Mouse (Mus musculus) lung, embryonic 16.5 days (tissue): ENCODE data around the gene Tulp1. TPM values are rescaled to one million over a fixed set of nuclear protein-coding genes. Genes with fewer than 3 reads are reported as not detected.
A peak's percentile ranks its signal among the peaks of the same experiment; 100 is the strongest.

ENCODE experiments used
- ATAC-seq: fragments of 200-750 bp; cut with Nextera tagmentation; 2 replicates; pipeline ENCODE4 v1.8.0; 2017; ENCODE audit warnings: low read depth, mild to moderate bottlenecking, moderate library complexity
- H3K27ac ChIP-seq: fragments of 300-500 bp; sonication (generic); 2 replicates; pipeline ENCODE4 v1.5.1; 2014; ENCODE audit warnings: mild to moderate bottlenecking, control low read depth, low read length
- H3K27me3 ChIP-seq: fragments of 300-500 bp; sonication (generic); 2 replicates; pipeline ENCODE4 v1.6.1; 2014; ENCODE audit warnings: low read depth, low read length, mixed read lengths; ENCODE audit not compliant: control insufficient read depth, insufficient read depth
- H3K36me3 ChIP-seq: fragments of 300-500 bp; sonication (generic); 2 replicates; pipeline ENCODE4 v1.6.1; 2014; ENCODE audit warnings: low read length; ENCODE audit not compliant: control insufficient read depth, insufficient read depth
- H3K4me1 ChIP-seq: fragments of 300-500 bp; sonication (generic); replicated peaks from 2 replicates; pipeline ENCODE4 v1.6.1; 2014; ENCODE audit warnings: low read length, mixed read lengths; ENCODE audit not compliant: control insufficient read depth, insufficient read depth
- H3K4me2 ChIP-seq: fragments of 300-500 bp; sonication (generic); 2 replicates; pipeline ENCODE4 v1.6.1; 2014; ENCODE audit warnings: low read depth, low read length, control low read depth
- H3K4me3 ChIP-seq: fragments of 300-500 bp; sonication (generic); 2 replicates; pipeline ENCODE4 v1.5.1; 2014; ENCODE audit warnings: mild to moderate bottlenecking, low read length, control low read depth
- H3K9ac ChIP-seq: fragments of 300-500 bp; sonication (generic); 2 replicates; pipeline ENCODE4 v1.6.1; 2014; ENCODE audit warnings: low read length, control low read depth
- H3K9me3 ChIP-seq: fragments of 300-500 bp; sonication (generic); 2 replicates; pipeline ENCODE4 v1.6.1; 2016; ENCODE audit warnings: low read length; ENCODE audit not compliant: control insufficient read depth
- WGBS: fragments of 180-500 bp; shearing (Covaris S2); extraction: QIAGEN DNeasy Blood & Tissue Kit; methylation state at CpG from one replicate; pipeline ENCODE4 v1.1.7; 2014; 5-methylcytosine and 5-hydroxymethylcytosine counted together
- polyA plus RNA-seq: library from polyadenylated mRNA; unstranded; fragments of >200 nt; fragmentation: Nextera tagmentation; extraction: Ambion mirVana; gene quantifications from 2 replicates; pipeline ENCODE4 v1.2.1, GENCODE M21; 2015

Gene Tulp1
- polyA plus RNA-seq, 1 experiment from 2014 or later: 7.6 TPM

DNA sequence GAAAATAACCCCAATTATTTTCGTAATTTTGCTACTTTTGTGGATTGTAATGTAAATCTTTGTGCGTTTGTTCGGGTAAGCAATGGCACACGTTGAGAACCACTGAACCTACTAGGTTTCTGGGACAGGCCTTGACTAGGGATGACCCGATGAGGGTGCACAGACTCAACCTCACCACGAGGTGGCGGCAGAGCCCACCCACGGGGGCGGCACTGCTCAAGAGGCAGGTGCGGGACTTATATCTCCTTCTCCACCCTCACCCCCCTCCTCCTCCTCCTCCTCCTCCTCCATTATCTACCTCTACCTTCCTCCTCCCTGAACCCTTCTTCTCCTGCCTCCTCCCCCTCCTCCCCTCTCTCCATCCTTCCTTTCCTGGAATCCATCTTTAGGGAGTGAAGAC lies 8.8 kb upstream of the Tulp1 start:
- Histone ChIP-seq H3K9me3 (no peaks in the 10 kb centered on the region), H3K27ac (no peak overlapping the region), H3K4me1 (no peaks in the 10 kb centered on the region; the same call in 1 of the 2 replicates), H3K36me3 (no peaks in the 10 kb centered on the region), H3K4me3 (no peak overlapping the region), H3K4me2 (no peak overlapping the region), H3K9ac (no peak overlapping the region), H3K27me3 (peaks cover 10% of the 10 kb centered on the region)
- WGBS: 15% methylated on average over 10 of the region's 10 CpGs
- peak; percentile 52; the same call in 1 of the 2 replicates for ATAC-seq

DNA sequence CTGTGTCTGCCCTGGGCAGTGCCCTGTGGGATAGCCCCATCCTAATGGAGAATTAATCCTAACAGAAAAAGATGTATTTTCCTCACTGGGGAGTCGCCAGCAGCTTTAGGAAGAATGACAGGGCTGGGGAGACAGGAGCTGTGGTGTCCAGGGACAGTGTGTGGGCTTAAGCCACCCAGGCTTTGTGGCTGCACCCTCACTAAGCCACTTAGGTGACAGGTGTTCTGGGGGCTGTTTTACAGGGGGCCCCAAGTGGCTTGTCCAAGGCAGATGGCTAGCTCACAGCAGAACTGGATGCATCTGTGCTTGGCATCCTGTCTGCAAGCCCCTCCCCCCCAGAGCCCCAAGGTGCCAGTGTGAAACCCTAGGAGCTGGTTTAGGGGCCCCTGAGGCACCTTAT lies 6.9 kb upstream of the Tulp1 start:
- 59% methylated on average over 1 of the region's 1 CpGs for WGBS
- H3K4me1 ChIP-seq: no peaks in the 10 kb centered on the region; the same call in 1 of the 2 replicates
- no peaks in the 10 kb centered on the region for H3K9me3 ChIP-seq
- H3K4me2 ChIP-seq: no peak overlapping the region
- no peak overlapping the region for H3K9ac ChIP-seq
- H3K4me3 ChIP-seq: no peak overlapping the region
- no peak overlapping the region for H3K27ac ChIP-seq
- H3K36me3 ChIP-seq: no peaks in the 10 kb centered on the region
- no peak for ATAC-seq
- H3K27me3 ChIP-seq: peaks cover 10% of the 10 kb centered on the region

DNA sequence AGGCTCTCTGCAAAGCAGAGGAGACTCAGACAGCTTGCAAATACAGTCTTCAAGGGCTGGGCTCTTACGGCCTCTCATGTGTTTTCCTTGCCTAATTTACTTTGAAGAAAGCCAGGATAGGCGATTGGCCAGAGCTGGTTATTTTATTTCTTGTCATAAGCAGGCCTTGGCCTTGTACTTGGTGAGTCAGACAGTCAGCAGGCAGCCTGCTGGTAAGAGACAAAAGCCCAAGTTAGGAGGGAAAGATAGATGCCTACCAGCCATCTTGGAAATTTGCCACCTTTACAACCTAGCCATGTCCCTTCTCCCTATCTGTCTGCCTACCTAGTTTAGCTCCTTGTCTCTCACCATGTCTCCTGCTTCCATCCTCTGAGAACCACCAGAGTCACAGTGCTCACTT lies 6.3 kb upstream of the Tulp1 start:
- peaks cover 10% of the 10 kb centered on the region for H3K27me3 ChIP-seq
- no peak overlapping the region for H3K4me2 ChIP-seq
- no peaks in the 10 kb centered on the region for H3K36me3 ChIP-seq
- H3K27ac ChIP-seq: no peak overlapping the region
- no peaks in the 10 kb centered on the region; the same call in 1 of the 2 replicates for H3K4me1 ChIP-seq
- H3K4me3 ChIP-seq: no peak overlapping the region
- ATAC-seq: no peak
- 41% methylated on average over 2 of the region's 2 CpGs for WGBS
- H3K9ac ChIP-seq: 0 out of 2 replicates have a peak overlapping the region, but pooled peaks have one; percentile 7
- H3K9me3 ChIP-seq: no peaks in the 10 kb centered on the region

DNA sequence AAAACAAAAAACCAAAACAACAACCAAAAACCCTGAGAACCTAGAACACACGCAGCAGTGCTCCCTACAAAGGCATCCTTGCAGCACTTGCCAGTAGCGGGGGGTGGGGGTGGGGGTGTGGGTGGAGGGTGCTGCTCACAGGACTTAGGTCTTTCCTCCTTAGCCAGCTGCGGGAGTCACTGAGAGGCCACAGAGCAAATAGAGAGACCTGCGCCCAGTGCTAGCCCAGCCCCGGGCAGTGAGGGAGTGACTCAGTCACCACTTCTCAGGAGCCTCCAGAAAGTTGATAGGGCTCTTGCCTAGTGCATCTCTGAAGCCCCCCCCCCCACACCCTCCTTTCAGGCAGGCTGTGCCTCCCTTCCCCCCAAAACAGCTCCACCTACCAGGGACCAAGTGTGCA lies 4.0 kb upstream of the Tulp1 start:
- Histone ChIP-seq H3K36me3 (no peaks in the 10 kb centered on the region), H3K9ac (no peak overlapping the region), H3K4me1 (peaks cover 4% of the 10 kb centered on the region), H3K4me2 (no peak overlapping the region), H3K4me3 (no peak overlapping the region), H3K27ac (no peak overlapping the region), H3K27me3 (peaks cover 7% of the 10 kb centered on the region), H3K9me3 (no peaks in the 10 kb centered on the region)
- WGBS: 56% methylated on average over 5 of the region's 5 CpGs
- ATAC-seq: peak; percentile 53; the same call in 1 of the 2 replicates

DNA sequence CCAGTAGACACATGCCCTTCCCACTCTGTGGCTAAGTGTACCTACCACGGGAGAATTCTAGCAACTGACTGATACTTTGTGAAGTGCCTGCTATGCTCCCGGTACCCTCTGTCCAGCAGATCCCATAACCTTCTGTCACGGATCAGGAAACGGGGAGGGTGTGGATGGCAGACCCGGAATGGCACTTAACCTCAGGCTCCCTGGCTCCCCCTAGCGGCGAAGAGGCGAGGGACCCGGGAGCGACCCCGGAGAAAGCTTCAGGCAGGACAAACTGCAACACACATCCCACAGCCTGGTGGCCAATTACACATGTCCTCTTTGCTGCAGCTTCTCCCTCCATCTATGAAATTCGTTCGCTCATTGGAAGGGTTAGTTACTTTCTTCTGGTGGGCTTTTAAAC lies 3.4 kb upstream of the Tulp1 start:
- H3K36me3 ChIP-seq: no peaks in the 10 kb centered on the region
- H3K4me1 ChIP-seq: peaks cover 10% of the 10 kb centered on the region
- peak overlapping the region; percentile 17; the same call in 1 of the 2 replicates for H3K27ac ChIP-seq
- H3K9ac ChIP-seq: peak overlapping the region; percentile 31; the same call in 1 of the 2 replicates
- no peaks in the 10 kb centered on the region for H3K9me3 ChIP-seq
- H3K4me3 ChIP-seq: no peak overlapping the region
- peaks cover 13% of the 10 kb centered on the region for H3K27me3 ChIP-seq
- 4% methylated on average over 13 of the region's 13 CpGs for WGBS
- no peak overlapping the region for H3K4me2 ChIP-seq
- peak; percentile 54 for ATAC-seq

DNA sequence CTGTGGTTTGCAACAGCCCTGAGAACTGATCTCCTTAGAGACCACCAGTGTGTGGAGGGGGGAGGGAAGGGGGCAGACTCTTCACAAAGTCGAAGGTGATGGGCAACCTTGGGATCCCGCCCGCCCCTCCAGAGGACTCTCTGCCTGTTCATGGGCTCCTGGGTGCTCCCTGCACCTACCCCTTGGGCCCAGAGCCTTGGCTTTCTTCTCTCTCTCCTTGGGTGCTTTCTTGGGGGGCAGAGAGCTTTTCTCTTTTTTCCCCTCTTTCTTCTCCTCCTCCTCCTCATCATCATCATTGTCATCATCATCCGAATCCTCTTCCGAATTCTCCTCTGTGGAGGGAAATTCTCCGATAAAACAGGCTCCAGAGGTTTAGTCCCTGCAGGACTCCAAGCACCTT lies 1.5 kb downstream of the Tulp1 start:
- peaks cover 31% of the 10 kb centered on the region for H3K4me1 ChIP-seq
- no peaks in the 10 kb centered on the region for H3K36me3 ChIP-seq
- H3K4me3 ChIP-seq: peak overlapping the region; percentile 31; the same call in 1 of the 2 replicates
- H3K27me3 ChIP-seq: peaks cover 17% of the 10 kb centered on the region
- no peak for ATAC-seq
- H3K9ac ChIP-seq: peak overlapping the region; percentile 60; the same call in 1 of the 2 replicates
- 36% methylated on average over 6 of the region's 6 CpGs for WGBS
- H3K4me2 ChIP-seq: peak overlapping the region; percentile 60
- no peaks in the 10 kb centered on the region for H3K9me3 ChIP-seq
- no peak overlapping the region for H3K27ac ChIP-seq

DNA sequence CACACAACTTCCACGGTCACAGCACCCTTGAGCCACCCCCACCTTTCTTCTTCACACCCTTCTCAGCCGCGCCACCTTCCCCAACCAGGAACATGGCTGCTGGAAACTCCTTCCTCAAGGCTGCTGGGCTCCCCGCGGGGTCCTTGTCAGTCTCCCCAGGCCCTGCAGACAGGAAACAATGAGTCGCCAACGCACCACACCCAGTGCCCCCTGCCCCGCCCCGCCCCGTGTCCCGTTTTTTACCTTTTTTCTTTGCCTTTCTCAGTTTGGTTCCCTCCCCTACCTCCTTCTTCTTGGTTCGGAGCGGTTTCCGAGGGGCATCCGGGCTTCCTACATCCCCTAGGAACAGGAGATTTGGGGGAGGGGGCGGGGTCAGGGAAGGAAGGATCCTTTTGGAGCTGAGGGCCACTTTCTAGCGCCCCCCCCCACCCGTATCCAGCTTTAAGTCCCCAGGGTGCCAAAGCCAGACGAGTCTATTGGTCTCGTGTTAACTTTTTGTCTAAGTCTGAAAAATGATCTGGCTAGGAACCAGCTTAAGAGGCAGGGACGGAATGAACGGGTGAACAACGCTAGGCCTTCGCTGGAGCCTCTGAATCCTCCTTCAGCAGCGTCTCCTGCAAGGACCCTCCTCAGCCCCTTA lies 2.2 kb downstream of the Tulp1 start:
- no peak for ATAC-seq
- peak overlapping the region; percentile 60 for H3K9ac ChIP-seq
- no peak overlapping the region for H3K27ac ChIP-seq
- H3K36me3 ChIP-seq: no peaks in the 10 kb centered on the region
- no peaks in the 10 kb centered on the region for H3K9me3 ChIP-seq
- H3K4me3 ChIP-seq: peak overlapping the region; percentile 38
- H3K4me1 ChIP-seq: peaks cover 31% of the 10 kb centered on the region
- H3K27me3 ChIP-seq: peaks cover 17% of the 10 kb centered on the region
- 7% methylated on average over 24 of the region's 25 CpGs for WGBS
- H3K4me2 ChIP-seq: peak overlapping the region; percentile 60

DNA sequence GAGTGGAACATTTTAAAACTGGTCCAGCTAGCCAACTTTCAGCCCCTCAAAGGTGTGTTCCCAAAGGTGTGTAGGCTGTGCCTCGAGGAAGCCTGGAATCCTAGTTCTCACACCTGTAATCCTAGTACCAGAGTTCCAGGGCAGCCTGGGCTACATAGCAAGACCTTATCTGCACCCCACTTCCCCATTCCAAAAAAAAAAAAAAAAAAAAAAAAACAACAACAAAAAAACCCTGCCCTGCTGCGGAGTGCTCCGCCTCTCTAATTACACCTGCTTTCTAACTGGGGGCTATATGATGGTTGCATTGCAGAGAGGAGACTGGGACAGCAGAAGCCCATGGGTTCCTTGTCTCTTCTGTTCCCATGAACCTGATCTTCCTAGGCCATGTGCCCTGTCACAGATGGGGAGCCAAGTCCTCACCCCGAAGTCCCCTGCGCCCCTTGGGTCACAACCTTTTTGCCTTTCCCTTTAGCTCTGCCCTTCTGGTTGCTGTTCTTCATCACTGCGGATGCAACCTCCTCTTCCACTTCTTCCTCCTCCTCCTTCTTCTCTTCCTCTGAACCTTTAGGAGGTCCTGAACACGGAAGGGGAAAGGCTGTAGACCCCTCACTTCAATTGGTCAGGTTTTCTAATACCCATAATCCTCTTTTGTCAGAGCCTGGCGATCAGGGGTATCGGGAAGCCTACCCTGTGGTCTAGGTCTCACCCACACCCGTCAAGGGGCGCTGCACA lies 2.9 kb downstream of the Tulp1 start:
- Histone ChIP-seq H3K4me1 (peaks cover 31% of the 10 kb centered on the region), H3K27ac (no peak overlapping the region), H3K36me3 (no peaks in the 10 kb centered on the region), H3K27me3 (peaks cover 17% of the 10 kb centered on the region), H3K4me2 (peak overlapping the region; percentile 60), H3K9me3 (no peaks in the 10 kb centered on the region), H3K9ac (peak overlapping the region; percentile 60), H3K4me3 (peak overlapping the region; percentile 38)
- WGBS: 44% methylated on average over 11 of the region's 11 CpGs
- no peak for ATAC-seq

DNA sequence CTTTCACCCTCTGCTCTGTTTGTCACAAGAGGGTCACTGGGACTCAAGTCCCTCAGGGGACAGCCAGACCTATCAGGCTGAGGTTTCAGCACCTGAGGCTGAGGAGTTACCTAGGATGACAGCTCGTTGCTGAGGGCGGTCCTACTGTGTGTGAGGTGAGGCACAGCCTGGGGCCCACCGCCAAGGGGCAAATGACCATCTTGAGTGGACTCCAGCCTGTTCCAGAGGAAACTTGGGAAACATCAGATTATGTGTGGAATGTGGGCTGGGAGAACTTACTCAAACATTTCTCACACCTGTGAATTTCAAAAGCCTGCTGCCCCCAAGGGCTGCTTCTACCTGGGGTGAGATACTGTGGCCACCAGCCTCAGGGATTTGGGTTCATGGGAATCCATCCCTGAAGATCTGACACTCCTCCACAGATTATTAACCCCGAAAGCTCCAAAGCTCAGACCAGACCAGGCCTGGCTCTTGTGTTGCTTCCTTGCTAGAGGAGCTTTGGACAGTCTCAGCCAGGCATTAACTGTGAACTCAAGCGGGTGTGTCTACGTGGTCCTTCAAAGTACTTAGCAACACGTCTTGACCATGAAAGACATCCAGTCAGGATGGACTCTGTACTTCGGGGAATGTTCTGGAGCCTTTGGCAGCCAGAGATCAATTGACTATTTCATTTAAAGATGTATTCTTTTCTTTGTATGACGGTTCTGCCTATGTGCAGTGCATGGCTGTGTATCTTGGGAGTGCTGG lies 4.3 kb downstream of the Tulp1 start:
- no peak overlapping the region for H3K9ac ChIP-seq
- no peak overlapping the region for H3K4me2 ChIP-seq
- 56% methylated on average over 9 of the region's 9 CpGs for WGBS
- ATAC-seq: peak; percentile 41
- H3K27me3 ChIP-seq: peaks cover 17% of the 10 kb centered on the region
- no peaks in the 10 kb centered on the region for H3K9me3 ChIP-seq
- H3K27ac ChIP-seq: peak overlapping the region; percentile 83
- no peak overlapping the region for H3K4me3 ChIP-seq
- H3K4me1 ChIP-seq: peaks cover 34% of the 10 kb centered on the region
- H3K36me3 ChIP-seq: no peaks in the 10 kb centered on the region
